Mouse (Mus musculus): Measurements from ENCODE around the gene Fbxo36. TPM values are rescaled to one million over a fixed set of nuclear protein-coding genes. Genes with fewer than 3 reads are reported as not detected.

Gene Fbxo36
- polyA plus RNA-seq, 1 experiment from 2014 or later, result 17.9 TPM

DNA sequence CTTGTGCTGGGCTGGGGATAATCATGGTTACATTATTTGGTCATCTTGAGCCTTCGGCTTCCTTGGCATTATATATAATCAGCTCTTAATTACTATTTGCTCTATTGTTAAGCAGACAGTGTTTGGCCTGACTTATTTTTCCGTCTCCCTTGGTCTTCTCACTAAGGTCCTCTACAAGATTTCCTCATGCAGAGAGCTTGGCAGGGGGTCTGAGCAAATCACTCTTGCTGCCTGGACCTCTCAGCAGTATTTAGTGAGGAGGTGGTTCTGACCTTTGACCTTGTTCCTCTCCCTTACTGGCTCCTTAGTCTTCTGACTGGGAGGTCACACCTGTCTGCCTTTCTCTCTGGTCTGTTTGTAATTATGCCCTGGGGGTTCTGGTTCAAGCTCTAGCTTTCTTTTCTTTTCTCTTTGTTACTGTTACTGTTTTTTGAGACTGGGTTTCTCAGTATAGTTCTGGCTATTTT, 42.5 kb downstream of the Fbxo36 start:
- Histone ChIP-seq H3K27ac (no peak overlapping the region), H3K9ac (ENCODE audit: low read depth, low read length) (no peak overlapping the region), H3K4me1 (replicated peaks; ENCODE audit: insufficient read depth, low read length) (no peaks in the 10 kb centered on the region), H3K4me2 (ENCODE audit: low read length) (no peak overlapping the region), H3K4me3 (replicated peaks; ENCODE audit: low read depth, low read length) (no peak overlapping the region), H3K9me3 (replicated peaks; ENCODE audit: low read length) (no peaks in the 10 kb centered on the region), H3K36me3 (ENCODE audit: insufficient read depth, low read length) (no peaks in the 10 kb centered on the region), H3K27me3 (ENCODE audit: insufficient read depth, low read length) (no peaks in the 10 kb centered on the region)
- ATAC-seq (replicated peaks; ENCODE audit: low FRiP score, low read depth), result no peak
- WGBS, result 66% methylated on average over 2 of the region's 2 CpGs
- no peak for TF ChIP-seq CTCF (IDR thresholded peaks at IDR 0.05; ENCODE audit: low read depth)
- DNase-seq (ENCODE audit: low spot score), result no peak

GRCm38 (mm10) chr1:84882937-84883336, 43.3 kb downstream of the Fbxo36 start:
- Histone ChIP-seq H3K9ac (ENCODE audit: low read depth, low read length) (no peak overlapping the region), H3K9me3 (replicated peaks; ENCODE audit: low read length) (no peaks in the 10 kb centered on the region), H3K4me2 (ENCODE audit: low read length) (no peak overlapping the region), H3K27me3 (ENCODE audit: insufficient read depth, low read length) (no peaks in the 10 kb centered on the region), H3K4me1 (replicated peaks; ENCODE audit: insufficient read depth, low read length) (no peaks in the 10 kb centered on the region), H3K4me3 (replicated peaks; ENCODE audit: low read depth, low read length) (no peak overlapping the region), H3K27ac (no peak overlapping the region), H3K36me3 (ENCODE audit: insufficient read depth, low read length) (no peaks in the 10 kb centered on the region)
- DNase-seq (ENCODE audit: low spot score) (no peak), ATAC-seq (replicated peaks; ENCODE audit: low FRiP score, low read depth) (no peak)
- WGBS, result 95% methylated on average over 4 of the region's 4 CpGs
- TF ChIP-seq CTCF (IDR thresholded peaks at IDR 0.05; ENCODE audit: low read depth), result no peak

GRCm38 (mm10) chr1:84883889-84884288, 44.2 kb downstream of the Fbxo36 start:
- ATAC-seq (replicated peaks; ENCODE audit: low FRiP score, low read depth), result no peak

GRCm38 (mm10) chr1:84885174-84885573, 45.5 kb downstream of the Fbxo36 start:
- ATAC-seq (replicated peaks; ENCODE audit: low FRiP score, low read depth) (no peak), DNase-seq (ENCODE audit: low spot score) (no peak)
- H3K4me1 ChIP-seq (replicated peaks; ENCODE audit: insufficient read depth, low read length), result no peaks in the 10 kb centered on the region
- no peak overlapping the region for H3K4me3 ChIP-seq (replicated peaks; ENCODE audit: low read depth, low read length)
- no peaks in the 10 kb centered on the region for H3K9me3 ChIP-seq (replicated peaks; ENCODE audit: low read length)
- TF ChIP-seq CTCF (IDR thresholded peaks at IDR 0.05; ENCODE audit: low read depth), result peak; percentile 55
- H3K27ac ChIP-seq, result no peak overlapping the region
- WGBS, result 84% methylated on average over 3 of the region's 3 CpGs
- no peak overlapping the region for H3K4me2 ChIP-seq (ENCODE audit: low read length)
- H3K9ac ChIP-seq (ENCODE audit: low read depth, low read length), result no peak overlapping the region
- H3K27me3 ChIP-seq (ENCODE audit: insufficient read depth, low read length), result no peaks in the 10 kb centered on the region
- H3K36me3 ChIP-seq (ENCODE audit: insufficient read depth, low read length), result no peaks in the 10 kb centered on the region

More at GRCm38 (mm10) chr1:84883889-84884288, 44.2 kb downstream of the Fbxo36 start:
- H3K9ac ChIP-seq (ENCODE audit: low read depth, low read length), result no peak overlapping the region
- H3K4me2 ChIP-seq (ENCODE audit: low read length), result no peak overlapping the region
- TF ChIP-seq CTCF (IDR thresholded peaks at IDR 0.05; ENCODE audit: low read depth), result no peak
- H3K4me3 ChIP-seq (replicated peaks; ENCODE audit: low read depth, low read length), result no peak overlapping the region
- no peaks in the 10 kb centered on the region for H3K9me3 ChIP-seq (replicated peaks; ENCODE audit: low read length)
- H3K4me1 ChIP-seq (replicated peaks; ENCODE audit: insufficient read depth, low read length), result no peaks in the 10 kb centered on the region
- no peaks in the 10 kb centered on the region for H3K27me3 ChIP-seq (ENCODE audit: insufficient read depth, low read length)
- H3K27ac ChIP-seq, result no peak overlapping the region
- no peaks in the 10 kb centered on the region for H3K36me3 ChIP-seq (ENCODE audit: insufficient read depth, low read length)
- DNase-seq (ENCODE audit: low spot score), result no peak
- 44% methylated on average over 4 of the region's 4 CpGs for WGBS

GRCm38 (mm10) chr1:84885921-84886320, 46.3 kb downstream of the Fbxo36 start:
- no peak overlapping the region for H3K4me2 ChIP-seq (ENCODE audit: low read length)
- no peak overlapping the region for H3K9ac ChIP-seq (ENCODE audit: low read depth, low read length)
- WGBS, result 85% methylated on average over 6 of the region's 6 CpGs
- H3K27ac ChIP-seq, result no peak overlapping the region
- H3K4me3 ChIP-seq (replicated peaks; ENCODE audit: low read depth, low read length), result no peak overlapping the region
- no peaks in the 10 kb centered on the region for H3K4me1 ChIP-seq (replicated peaks; ENCODE audit: insufficient read depth, low read length)
- peak; percentile 40; the same call in 1 of the 2 replicates for TF ChIP-seq CTCF (IDR thresholded peaks at IDR 0.05; ENCODE audit: low read depth)
- DNase-seq (ENCODE audit: low spot score), result no peak
- no peaks in the 10 kb centered on the region for H3K36me3 ChIP-seq (ENCODE audit: insufficient read depth, low read length)
- no peak for ATAC-seq (replicated peaks; ENCODE audit: low FRiP score, low read depth)
- no peaks in the 10 kb centered on the region for H3K9me3 ChIP-seq (replicated peaks; ENCODE audit: low read length)
- H3K27me3 ChIP-seq (ENCODE audit: insufficient read depth, low read length), result no peaks in the 10 kb centered on the region

DNA sequence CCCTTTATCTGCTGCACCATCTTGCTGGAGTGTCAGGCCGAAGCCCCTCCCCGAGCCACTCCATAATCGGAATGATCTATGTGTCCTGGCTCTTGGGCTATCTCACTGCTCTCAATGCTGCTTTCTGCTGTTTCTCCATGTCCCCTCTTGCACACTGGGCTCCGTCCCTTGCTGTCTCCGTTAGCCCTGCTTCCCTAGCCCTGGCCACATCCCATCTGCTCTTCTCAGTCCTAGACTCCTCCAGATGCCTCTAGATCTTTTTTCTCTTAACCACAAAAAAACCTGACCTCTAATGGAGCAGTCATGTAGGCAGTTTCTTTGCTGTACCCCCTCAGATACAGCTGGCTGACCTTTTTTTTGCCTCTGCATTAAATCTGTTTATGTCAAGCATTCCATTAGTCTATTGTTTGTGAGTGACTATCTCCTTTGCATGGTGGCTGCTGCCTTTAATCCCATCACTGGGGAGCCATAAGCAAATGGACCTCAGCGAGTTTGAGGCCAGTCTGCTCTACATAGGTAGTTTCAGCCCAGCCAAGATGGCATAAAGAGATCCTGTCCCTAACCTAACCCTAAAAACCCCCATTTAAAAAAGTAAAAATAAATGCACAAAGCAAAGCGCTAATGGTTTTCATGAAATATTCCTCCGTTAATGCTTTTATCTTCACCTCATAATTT, 49.8 kb downstream of the Fbxo36 start:
- no peak for ATAC-seq (replicated peaks; ENCODE audit: low FRiP score, low read depth)
- Histone ChIP-seq H3K9ac (ENCODE audit: low read depth, low read length) (no peak overlapping the region), H3K4me2 (ENCODE audit: low read length) (no peak overlapping the region), H3K4me1 (replicated peaks; ENCODE audit: insufficient read depth, low read length) (no peaks in the 10 kb centered on the region), H3K27me3 (ENCODE audit: insufficient read depth, low read length) (no peaks in the 10 kb centered on the region), H3K4me3 (replicated peaks; ENCODE audit: low read depth, low read length) (no peak overlapping the region), H3K9me3 (replicated peaks; ENCODE audit: low read length) (no peaks in the 10 kb centered on the region), H3K27ac (no peak overlapping the region), H3K36me3 (ENCODE audit: insufficient read depth, low read length) (no peaks in the 10 kb centered on the region)
- no peak for TF ChIP-seq CTCF (IDR thresholded peaks at IDR 0.05; ENCODE audit: low read depth)
- 67% methylated on average over 8 of the region's 8 CpGs for WGBS
- DNase-seq (ENCODE audit: low spot score), result no peak

GRCm38 (mm10) chr1:84890005-84890393, 50.4 kb downstream of the Fbxo36 start:
- TF ChIP-seq CTCF (IDR thresholded peaks at IDR 0.05; ENCODE audit: low read depth), result no peak
- Histone ChIP-seq H3K4me1 (replicated peaks; ENCODE audit: insufficient read depth, low read length) (no peaks in the 10 kb centered on the region), H3K9ac (ENCODE audit: low read depth, low read length) (no peak overlapping the region), H3K27ac (no peak overlapping the region), H3K4me3 (replicated peaks; ENCODE audit: low read depth, low read length) (no peak overlapping the region), H3K4me2 (ENCODE audit: low read length) (no peak overlapping the region), H3K27me3 (ENCODE audit: insufficient read depth, low read length) (no peaks in the 10 kb centered on the region), H3K9me3 (replicated peaks; ENCODE audit: low read length) (no peaks in the 10 kb centered on the region), H3K36me3 (ENCODE audit: insufficient read depth, low read length) (no peaks in the 10 kb centered on the region)
- no peak for ATAC-seq (replicated peaks; ENCODE audit: low FRiP score, low read depth)
- WGBS, result 27% methylated on average over 7 of the region's 7 CpGs
- DNase-seq (ENCODE audit: low spot score), result no peak
